Mouse (Mus musculus) cerebellum, postnatal 14 days (tissue): ENCODE results near the gene Cdc20b.
"Not testable (repeated sequence)": the region's sequence is repeated elsewhere in the genome, so short reads cannot be mapped to it uniquely, and the experiment has no call there.

Experiments
- DNase-seq, 2 experiments: peaks; one replicate each; pipeline ENCODE4 v3.0.0; 2021; ENCODE audit warnings: mixed read lengths in 2 of 2

The Cdc20b gene

DNA sequence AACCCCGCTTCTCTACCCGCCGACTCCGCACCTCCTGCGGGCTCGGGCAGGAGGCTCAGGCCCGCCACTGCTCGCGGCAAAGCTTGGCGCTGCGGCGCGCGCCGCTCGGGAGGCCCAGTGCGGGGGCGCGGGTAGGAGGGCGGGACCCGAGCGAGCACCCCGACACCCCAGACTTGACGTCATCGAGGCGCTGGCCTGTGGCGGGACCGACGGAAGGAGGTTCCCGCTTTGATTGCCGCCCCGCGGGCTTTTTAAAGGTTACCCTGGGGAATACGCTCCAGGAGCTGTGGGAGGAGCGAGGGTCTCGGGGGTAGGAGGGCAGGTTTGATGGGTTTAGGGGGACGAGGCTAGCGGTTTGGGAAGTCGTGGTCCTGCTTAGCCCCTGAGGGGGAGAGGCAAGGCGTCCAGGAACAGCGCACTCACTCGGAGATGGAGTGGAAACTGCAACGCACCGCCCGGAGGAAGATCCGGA lies at the start of gene Cdc20b:
Cdc20b (plus strand) TSS at position 162 of the 472 bp plus-strand sequence.
- DNase-seq: peak; percentile 30 to 54

DNA sequence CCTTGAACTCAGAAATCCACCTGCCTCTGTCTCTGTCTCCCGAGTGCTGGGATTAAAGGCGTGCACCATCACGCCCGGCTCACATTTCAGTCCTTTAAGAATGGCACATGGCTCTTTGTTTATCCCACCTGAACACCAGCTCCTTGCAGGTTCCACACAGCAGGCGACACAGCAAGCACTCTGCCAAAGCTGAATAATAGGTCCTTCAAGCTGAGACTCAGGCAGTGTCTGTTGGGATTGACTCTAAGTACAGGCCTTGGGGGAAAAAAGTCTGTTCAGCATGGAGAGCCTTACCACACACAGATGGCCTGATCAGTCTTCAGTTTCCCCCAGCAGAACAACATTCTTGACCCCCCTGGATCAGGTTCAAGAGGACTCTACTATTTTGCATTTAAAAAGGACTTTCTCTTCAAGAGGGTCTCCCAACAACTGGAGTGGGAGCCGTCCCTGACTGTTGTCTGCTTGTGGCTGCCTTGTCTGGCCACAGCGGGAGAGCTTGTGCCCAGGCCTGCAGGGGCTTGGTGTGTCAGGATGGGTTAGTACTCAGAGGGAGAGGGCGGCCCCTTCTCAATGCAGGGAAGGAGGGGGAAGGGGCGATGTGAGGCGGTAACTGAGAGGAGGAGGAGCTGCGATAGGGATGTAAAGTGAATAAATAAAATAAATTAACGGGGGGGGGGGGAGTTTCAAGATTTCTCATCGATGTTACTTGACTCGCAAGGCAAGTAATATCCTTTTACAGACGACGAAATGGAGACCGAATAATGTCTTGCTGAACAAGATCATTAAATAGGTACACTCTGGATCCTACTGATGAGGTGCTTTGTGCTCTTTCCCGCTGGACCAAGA lies 49.1 kb upstream of the Cdc20b start:
- no peak for DNase-seq

DNA sequence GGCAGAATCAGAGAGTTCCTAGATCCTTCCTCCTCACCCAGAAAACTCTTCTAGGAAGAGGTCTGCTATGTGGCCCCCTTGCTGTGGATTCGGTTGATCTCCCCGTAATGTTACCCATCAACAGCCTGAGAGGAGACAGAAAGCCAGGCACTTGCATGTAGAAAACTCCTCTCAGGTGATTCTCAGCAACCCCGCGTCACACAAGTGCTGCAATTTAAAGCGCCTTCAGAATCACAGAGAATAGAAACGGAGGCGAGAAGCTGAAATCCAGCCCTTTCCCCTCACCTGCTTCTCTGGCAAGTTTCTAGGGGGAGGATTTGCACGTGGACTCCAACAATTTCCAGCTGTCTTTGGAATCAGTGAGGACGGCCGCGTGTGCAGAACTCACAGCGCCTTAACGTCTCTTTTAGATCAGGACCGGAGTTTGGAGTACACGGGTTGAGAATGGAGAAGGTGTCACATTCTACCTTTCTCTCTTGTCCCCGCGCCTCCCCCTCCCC lies 48.4 kb upstream of the Cdc20b start:
- no peak for DNase-seq

DNA sequence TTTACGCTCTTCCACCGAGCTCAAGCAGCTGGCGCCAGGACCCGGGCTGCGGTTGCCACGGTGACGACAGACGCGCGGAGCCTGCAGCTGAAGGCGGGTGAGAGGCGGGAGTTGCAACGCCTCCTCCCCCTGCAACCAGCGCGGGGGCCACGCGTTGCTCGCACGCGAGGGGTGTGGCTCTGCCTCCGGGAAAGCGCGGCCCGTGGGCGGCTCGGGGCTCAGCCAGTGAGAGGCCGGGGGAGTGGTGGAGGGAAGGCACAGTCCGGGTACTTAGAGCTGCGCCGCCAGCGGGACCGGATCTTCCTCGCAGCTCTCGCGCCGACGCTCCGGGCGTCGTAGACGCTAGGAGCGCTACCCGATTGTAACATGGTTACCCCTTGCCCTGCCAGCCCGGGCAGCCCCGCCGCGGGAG lies 47.4 kb upstream of the Cdc20b start, which contains the start of gene Ccno:
Ccno (plus strand) TSS at position 271 of the 412 bp plus-strand sequence.
- peak; percentile 88 to 89 for DNase-seq

DNA sequence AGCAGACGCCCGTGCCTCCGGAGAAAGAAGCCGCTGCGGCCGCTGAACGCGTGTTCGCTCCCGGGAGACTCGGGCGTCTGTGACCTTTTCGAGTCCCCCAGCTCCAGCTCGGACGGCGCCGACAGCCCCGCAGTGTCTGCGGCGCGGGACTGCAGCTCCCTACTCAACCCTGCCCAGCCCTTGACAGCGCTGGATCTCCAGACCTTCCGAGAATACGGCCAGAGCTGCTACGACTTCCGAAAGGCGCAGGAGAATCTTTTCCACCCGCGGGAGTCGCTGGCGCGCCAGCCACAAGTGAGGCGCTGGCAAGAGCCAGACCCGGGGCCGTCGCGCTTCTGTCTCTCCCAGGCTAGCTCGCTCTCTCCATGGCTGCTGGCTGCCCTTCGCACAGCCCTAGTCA lies 46.9 kb upstream of the Cdc20b start:
- DNase-seq: no peak

DNA sequence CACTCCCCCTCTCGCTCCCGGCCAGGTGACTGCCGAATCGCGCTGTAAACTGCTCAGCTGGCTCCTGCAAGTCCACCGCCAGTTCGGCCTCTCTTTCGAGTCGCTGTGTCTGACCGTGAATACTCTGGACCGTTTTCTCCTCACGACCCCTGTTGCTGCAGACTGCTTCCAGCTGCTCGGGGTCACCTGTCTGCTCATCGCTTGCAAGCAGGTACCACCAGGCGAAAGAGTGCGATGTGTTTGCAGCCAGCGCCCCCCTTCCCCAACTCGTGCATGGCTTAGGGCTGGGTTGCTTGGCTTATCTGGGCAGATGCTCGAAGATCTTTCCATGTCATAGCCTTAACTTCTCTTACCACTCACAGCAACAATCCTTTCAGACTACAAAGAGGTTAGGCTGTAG lies 46.0 kb upstream of the Cdc20b start:
- DNase-seq: no peak

DNA sequence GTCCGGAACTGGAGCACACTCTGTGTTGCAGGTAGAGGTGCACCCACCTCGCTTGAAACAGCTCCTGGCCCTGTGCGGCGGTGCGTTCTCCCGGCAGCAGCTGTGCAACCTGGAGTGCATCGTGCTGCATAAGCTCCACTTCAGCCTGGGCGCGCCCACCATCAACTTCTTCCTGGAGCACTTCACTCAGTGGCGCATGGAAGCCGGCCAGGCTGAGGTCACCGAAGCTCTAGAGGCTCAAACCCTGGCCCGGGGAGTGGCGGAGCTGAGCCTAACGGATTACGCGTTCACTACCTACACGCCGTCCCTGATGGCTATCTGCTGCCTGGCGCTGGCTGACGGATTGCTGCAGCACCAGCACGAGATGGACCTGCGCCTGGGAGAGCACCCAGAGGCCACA lies 45.4 kb upstream of the Cdc20b start:
- DNase-seq: no peak

DNA sequence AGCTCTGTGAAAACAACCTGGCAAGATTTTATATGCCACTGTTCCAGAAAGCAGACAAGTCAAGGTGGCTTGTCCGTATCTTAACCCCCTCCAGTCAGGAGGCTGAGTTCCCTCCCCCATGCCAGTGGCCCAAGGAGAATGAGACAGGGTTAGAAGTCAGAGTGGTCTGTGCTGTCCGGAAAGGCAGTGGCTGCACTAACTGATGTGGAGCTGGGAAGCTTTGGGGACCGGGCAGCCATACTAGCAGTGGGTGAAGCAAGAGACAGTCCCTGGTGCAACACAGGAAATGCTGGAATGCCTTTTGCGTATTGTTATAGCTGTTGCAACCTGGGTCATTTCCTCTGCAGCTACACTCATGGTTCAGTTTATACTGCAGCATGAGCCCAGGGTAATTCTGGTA lies 44.6 kb upstream of the Cdc20b start:
- no peak for DNase-seq

DNA sequence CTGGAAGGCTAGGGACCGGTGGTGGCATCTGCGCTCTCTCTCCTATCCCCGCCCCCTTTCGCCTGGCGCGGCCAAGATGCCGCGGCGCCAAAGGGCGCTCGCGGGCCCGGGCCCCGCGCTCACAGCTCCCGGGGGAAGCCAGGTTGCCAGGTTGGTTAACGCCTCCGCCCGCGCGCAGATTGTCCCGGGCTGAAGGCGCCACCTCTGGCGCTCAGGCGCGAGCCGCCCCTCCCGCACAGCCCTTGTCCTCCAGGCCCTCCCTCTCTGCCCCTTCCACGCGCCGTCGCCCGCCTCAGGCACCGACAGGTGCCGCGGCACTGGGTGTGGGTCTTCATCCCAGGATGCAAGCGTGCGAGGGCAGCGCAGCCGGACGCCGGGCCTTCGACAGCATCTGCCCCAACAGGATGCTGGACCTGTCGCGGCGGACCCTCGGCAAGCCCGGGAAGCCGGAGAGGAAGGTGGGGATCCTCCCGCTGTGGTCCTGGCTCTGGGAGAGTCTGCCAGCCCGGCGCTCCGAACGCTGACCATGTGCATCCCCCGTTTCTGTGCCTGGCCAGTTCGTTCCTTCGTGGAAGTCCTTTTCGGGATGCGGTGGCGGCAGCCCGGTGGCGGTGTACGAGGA lies 41.3 kb upstream of the Cdc20b start, which contains the start of gene Mcidas:
Mcidas (plus strand) TSS at position 315 of the 622 bp plus-strand sequence.
- peak; percentile 55 to 60 for DNase-seq

DNA sequence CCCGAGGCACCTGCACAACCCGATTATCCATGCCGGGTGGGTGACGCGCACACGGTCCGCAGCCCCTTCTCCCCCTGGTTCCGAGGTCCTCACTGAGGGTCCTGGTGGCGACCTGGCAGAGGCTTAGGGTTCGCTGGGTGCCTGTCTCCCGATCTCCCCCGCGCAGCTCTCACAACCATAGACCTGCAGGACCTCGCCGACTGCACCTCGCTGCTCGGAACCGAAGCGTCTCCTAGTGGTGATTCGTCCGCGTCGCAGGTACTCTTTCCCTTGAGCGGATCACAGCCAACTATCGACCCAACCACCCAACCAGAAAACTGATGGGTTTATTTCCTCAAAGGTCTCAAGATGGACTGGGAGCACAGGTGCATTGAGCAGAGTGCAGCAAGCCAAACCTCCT lies 40.7 kb upstream of the Cdc20b start:
- peak; percentile 81 to 85 for DNase-seq

DNA sequence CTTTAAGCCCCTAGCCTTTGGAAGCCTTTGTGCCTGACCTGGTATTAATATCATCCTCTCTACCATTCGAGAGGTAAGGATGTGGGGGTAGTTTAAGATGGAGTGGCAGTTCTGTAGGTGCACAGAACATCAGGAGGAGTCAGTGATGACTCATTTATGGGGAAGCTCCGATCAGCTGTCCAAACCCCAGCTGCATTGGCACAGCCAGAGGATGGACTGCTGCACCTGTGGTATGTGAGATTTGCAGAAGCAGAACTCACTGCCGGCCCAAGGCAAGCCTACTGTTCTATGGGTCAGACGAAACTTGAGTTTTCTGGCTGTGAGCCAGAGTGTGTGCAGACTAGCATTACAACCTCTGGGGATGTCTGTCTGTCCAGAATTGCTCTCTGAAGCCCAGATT lies 38.5 kb upstream of the Cdc20b start:
- no peak for DNase-seq

DNA sequence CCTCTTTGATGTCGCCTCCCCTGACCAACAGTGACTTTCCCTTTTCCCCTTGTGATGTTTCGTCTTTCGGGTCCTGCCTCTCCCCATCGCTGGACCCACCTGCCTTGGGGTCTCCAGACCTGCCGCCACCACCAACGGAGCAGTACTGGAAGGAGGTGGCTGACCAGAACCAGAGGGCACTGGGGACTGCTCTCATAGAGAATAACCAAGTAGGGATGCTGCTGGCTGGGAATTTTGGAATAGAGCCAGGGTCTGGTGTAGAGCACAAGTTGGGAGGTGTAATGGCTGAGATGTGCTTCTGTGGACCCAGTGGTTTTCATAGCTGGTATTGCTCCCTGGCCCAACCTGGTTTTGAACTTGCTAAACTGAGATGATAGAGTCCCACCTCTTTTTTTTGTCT lies 37.5 kb upstream of the Cdc20b start:
- DNase-seq: no peak

DNA sequence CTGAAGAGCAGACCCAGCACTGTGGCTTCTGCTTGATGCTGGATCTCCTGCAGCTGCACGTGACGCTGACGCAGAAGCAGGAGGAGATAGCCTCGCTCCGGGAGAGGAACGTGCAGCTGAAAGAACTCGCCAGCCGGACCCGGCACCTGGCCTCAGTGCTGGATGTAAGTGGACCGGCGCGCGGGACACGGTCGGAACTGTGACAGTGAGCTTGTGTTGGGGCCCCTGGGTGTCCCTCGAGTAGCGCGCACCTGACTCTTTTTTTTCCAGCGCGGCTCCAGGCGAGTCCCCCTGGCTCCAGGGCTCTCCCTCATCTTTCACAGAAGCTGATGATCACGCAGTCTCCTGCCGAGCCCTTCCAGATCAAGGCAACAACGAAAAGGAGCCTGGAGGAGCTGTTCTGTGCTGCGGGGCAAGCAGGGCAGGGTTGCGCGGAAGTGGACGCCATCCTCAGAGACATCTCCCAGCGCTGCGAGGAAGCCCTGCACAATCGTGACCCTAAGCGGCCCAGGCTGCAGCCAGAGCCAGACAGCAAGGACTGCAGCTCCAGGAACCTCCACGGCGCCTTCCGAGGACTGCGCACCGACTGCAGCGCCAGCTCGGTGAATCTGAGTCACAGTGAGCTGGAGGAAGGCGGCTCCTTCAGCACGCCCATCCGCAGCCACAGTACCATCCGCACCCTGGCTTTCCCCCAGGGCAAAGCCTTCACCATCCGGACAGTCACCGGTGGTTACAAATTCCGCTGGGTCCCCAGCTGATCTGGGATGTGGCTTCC lies 36.3 kb upstream of the Cdc20b start:
- DNase-seq: peak in 1 of 2 experiments; percentile 26

DNA sequence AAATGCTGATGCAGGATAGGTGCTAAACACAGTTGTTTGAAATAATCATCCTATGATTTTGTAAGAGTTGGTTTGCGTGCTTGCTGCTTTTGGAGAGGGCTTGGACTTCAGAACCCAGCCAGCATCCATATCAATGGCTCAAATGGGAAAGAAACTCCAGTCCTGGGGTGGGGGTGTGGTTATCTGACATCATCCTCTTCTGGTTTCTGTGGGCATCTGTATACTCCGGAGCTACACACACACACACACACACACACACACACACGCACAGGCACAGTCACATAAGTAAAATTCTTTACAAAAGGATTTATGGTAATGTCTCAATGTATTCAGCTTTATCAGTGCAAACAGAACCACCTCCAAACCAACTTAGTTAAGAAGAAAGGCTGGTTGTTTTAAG lies 34.8 kb upstream of the Cdc20b start:
- DNase-seq: no peak

DNA sequence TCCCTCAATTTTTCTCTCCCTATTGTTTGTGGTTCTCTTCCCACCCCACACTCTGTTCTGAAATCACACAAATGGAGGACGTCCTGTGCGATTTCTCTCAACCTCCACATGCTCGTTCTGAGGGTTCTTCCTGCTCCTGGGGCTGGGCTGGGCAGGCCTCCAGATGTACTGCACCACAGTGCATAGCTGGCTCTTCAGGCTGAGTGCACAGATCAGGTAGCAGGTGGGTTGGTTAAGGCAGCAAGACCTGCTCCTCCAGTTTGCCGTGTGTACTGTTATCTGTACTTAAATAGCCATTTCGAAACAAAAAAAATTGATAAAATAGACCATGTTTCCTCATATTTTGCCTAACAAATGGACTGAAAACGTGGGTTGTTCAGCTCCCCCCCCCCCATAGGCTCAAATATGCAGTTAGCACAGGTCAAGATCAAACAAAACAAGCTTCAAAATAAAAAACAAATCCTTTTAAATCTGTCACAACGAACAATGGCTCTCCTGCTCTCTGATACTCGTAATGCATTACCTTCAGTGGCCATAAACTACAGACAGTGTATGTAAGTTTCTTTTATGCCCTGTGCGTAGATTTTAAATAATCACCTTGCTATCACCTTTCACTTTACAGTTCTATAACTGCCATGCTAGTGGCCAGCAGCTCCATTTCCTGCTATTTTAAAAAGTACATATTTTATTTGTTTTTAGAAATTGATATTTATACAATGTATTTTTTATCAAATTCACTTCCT lies 34.2 kb upstream of the Cdc20b start:
- DNase-seq: no peak

DNA sequence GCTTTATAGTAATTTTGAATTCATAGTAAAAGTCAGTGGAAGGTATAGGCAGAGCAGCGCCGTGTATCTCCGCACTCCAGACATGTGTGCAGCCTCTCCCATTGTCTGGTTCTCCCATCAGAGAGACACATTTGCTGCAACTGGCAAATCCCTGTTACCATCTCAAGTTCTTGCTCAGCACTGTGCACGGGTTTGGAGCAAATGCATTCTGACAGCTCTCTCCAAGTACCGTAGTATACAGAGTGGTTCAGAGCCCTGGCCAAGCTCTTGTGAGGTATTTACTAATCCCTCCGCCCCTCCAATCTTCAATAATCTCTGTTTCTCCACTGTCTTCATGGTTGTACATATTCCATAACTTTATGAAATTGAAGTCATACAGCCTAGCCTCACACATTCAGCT lies 22.2 kb upstream of the Cdc20b start:
- no peak for DNase-seq

DNA sequence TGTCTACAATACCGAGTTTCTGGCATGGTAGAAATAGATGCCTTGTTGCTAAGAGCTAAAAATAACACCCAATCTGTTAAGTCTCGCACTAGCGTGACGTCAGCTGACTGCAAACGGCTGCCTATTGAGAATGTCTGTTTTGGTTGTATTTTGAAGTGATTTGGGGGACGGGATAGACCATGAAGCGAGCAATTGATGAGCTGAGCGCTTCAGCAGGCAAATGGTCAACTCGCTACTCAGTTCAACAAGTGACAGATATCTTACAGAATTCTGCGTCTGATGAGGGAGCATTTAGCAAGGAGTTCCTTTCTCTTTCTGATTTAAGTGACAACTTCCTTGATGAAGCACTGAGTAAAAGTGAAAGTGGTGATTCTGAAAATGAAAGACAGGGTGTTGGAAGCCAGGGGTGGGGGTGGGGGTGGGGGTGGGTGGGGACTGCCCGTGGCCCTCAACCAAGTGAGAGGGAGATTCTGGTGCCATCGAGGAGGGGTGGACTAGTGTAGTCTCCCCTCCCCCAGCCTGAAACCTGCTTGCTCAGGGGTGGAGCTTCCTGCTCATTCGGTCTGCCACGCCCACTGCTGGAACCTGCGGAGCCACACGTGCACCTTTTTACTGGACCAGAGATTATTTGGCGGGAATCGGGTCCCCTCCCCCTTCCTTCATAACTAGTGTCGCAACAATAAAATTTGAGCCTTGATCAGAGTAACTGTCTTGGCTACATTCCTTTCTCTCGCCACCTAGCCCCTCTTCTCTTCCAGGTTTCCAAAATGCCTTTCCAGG lies 21.5 kb upstream of the Cdc20b start:
- DNase-seq: not testable (repeated sequence)

DNA sequence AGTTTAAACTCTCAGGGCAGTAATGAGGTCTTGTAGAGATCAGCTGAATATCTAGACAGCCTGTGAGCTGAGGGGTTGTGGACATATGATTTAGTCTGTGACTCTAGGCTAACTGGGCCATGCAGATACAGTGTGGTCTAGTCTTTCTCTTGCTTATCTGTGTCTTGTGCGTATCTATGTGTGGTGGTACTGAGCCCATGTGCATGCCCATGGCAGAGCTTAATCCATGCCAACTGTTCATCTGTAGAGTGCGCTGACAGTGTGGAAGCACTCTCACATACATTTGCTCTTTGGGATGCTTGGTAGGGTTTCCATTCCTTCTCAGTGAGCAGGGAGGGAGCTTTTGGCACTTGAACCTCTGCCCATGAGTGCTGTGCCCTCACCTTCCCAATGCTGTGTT lies 13.4 kb upstream of the Cdc20b start:
- no peak for DNase-seq

DNA sequence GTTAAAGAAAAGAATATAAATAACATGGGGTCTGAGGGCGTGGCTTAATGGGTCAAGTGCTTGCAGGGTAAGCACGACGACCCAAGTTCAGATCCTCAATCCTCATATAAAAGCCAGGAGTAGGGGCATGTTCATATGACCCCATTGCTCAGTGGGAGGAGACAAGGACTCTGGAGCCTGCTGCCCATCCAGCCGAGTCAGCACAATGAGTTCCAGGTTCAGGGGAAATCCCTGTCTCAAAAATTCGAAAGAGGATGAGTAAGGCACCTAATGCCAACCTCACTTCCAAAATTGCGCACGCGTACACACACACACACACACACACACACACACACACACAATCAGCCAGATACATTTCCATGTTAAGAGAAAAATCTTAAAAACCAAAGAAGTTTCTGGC lies 12.4 kb upstream of the Cdc20b start:
- no peak for DNase-seq

DNA sequence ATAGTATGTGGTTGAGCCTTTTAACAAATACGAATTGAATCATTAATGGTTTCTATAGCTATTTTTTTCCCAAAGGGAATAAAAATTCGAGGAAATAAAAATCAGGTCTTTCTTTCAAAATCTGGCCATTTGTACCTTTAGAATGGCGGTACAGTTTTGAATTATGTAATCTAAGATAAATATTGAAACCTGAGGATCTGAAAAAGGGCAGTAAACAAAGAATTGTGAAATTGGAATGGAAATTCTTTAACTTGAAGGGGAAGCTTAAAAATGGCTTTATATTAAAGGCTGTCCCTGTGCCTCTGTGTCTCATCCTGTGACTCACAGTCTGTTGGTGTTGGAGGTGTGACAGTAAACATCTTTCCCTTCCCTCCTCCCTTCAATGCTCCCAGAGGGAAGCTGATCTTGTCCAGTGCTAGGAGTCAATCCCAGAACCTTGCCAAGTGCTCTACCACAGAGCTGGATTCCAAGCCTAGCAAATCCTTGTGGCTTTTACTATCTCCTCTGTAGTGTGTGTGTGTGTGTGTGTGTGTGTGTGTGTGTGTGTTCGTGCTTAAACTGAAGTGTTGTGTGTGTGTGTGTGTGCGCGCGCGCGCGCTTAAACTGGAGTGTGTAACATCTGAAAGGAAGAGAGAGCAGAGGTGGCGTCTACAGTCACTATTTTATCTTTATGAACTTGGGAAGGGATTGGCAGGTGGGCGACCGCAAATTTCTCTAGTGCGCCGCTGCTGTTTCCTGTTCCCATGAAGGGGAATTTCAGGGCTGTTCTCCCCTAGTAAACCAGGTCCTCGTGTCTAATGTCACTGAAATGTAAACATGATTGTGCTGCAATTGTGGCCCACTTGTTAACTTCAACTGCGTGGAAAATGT lies 11.4 kb upstream of the Cdc20b start:
- DNase-seq: no peak
